Mouse (Mus musculus) ES-E14 (cell line): ENCODE measurements around the gene Ero1l.

Experiments used
- MAFK ChIP-seq: IDR thresholded peaks from 2 replicates; pipeline ENCODE4 v1.6.1; 2014; ENCODE audit warnings: mild to moderate bottlenecking, low read depth, low read length, inconsistent platforms; ENCODE audit not compliant: insufficient read depth
- ZNF384 ChIP-seq: IDR thresholded peaks from 2 replicates; pipeline ENCODE4 v1.6.1; 2012; ENCODE audit warnings: low read depth, low read length, inconsistent platforms

GRCm38 (mm10) chr14:45239042-45239441, 79.5 kb downstream of the Ero1l start:
- TF ChIP-seq MAFK (no peak), ZNF384 (no peak)
